Mouse (Mus musculus) spleen, embryonic (tissue): ENCODE data around the gene Ina.

Experiments used
- CTCF ChIA-PET: fragments of 350-600 bp; sonication (Branson Sonifier 250); formaldehyde crosslinking; loops from one replicate; lab custom pipeline; 2022; lab: Charles Lee

Ina gene

DNA sequence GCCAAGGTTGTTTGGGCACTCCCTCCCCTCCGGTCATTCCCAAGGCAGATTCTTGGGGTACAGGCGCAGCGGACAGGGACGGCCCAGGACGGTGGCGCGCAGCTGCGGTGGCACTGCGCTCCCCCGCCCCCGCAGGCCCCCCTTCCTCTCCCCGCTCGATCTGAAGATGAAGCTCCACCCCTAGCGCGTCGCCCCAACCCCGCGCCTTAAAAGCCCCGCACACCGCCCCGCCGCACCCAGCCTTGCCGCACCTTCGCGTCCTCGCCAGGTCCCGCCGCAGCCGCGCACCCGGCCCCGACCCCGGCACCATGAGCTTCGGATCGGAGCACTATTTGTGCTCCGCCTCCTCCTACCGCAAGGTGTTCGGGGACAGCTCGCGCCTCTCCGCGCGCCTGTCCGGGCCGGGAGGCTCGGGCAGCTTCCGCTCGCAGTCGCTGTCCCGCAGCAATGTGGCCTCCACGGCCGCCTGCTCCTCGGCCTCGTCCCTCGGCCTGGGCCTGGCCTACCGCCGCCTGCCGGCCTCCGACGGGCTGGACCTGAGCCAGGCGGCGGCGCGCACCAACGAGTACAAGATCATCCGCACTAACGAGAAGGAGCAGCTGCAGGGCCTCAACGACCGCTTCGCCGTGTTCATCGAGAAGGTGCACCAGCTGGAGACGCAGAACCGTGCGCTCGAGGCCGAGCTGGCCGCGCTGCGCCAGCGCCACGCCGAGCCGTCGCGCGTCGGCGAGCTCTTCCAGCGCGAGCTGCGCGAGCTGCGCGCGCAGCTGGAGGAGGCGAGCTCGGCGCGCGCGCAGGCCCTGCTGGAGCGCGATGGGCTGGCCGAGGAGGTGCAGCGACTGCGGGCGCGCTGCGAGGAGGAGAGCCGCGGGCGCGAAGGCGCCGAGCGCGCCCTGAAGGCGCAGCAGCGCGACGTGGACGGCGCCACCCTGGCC is at the start of gene Ina, which contains the start of gene Nt5c2:
Ina (plus strand) TSS at position 252 of the 935 bp plus-strand sequence.
Nt5c2 (minus strand) TSS at position 707 of the 935 bp plus-strand sequence.
- CTCF ChIA-PET = no interaction called here

DNA sequence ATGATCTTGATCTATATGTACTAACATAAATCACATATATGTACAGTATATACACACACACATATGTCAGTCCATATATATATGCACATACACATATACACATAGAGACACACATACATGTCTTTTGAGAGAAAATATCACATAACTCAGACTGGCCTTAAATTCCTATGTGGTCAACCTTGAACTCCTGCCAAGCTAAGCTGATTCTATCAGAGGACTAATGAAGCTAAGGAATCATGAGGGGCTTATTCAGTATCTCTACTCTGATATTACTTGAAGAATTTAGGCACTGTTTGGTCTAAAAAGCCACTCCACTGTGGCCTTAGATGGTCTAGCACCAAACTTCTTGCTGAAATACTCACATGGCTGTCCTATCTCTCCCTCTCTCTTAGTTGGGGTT is 49.0 kb upstream of the Ina start:
- CTCF ChIA-PET = no interaction called here

DNA sequence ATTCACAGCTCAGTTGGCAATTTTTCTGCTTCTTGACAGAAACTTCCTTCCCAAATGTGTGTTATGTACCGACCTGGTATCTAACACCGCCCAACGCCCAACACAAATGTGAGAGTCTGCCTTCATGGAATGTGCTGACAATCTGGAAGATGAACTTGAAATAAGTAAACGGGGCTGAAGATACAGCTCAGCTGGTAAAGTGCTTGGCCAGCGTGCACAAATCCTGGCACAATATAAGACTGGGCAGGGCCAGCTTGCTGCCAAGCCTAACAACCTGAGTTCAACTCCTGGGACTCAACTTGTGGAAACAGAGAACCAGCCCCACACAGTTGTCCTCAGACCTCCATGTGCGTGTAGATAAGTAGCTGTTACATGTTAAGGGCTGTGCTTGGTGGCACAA is 48.2 kb upstream of the Ina start:
- CTCF ChIA-PET = no interaction called here

DNA sequence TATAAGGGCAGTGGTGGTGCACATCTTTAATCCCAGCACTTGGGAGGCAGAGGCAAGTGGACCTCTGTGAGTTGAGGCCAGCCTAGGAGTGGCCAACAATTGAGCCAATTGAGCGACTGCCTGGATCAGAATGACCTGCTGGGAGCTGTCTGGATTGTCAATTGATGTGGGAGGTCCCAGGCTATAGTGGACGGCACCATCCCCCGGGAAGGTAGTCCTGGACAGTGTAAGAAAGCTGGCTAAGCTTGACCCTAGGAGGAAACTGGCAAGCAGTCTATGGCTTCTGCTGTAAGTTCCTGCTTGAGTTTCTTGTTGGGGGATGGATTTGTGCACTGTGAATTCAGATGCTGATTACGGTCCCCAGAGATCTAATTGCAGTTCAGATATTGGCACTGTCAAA is 46.6 kb upstream of the Ina start:
- CTCF ChIA-PET = no interaction called here

DNA sequence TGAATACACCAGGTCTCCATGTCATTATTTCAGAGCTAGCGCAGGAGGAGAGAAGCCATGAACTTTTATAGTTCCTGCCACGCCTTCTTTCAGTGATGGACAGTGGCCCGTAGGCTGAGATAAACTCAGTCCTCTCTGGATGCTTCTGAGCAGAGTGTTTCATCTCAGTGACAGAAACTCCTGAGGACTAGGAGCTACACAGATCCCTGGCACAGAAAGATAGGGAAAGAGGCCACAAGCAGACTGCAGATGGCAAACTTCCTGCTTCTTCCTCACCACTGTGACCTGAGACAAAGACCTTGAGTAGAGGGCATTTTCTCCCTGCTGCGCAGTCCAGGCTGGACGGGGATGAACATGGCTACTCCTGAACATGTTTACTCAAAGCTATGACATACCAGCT is 45.7 kb upstream of the Ina start:
- CTCF ChIA-PET = no interaction called here

DNA sequence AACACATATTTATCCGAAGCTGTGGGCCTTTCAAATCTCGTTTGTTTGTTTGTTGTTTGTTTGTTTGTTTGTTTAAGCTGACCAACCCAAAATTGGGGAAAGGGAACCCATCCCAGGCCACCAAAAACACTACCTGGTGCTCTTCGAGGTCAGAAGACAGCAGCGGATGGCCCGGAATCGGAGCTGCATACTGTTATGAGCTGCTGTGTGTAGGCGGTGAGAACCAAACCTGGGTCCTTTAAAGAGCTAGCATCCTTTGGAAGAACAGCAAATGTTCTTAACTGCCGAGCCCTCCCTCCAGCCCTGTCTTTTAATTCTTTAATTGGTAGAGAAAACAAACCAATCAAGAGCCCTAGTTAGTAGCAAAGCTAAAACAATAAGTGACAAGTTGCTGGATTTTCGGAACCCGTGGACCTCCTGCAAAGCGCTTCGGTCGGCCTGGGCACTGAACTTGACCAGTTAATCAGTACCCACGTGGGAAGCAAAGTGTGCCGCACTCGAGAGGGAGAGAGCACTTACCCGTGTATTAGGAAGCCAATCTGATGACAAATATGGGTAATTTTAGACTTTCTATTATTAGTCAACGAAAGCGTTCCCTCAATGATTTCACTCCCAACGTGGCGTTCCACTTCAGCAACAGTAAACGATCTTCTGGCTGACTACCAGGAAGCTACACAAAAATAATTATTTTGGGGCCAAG is 45.1 kb upstream of the Ina start:
- CTCF ChIA-PET = no interaction called here

DNA sequence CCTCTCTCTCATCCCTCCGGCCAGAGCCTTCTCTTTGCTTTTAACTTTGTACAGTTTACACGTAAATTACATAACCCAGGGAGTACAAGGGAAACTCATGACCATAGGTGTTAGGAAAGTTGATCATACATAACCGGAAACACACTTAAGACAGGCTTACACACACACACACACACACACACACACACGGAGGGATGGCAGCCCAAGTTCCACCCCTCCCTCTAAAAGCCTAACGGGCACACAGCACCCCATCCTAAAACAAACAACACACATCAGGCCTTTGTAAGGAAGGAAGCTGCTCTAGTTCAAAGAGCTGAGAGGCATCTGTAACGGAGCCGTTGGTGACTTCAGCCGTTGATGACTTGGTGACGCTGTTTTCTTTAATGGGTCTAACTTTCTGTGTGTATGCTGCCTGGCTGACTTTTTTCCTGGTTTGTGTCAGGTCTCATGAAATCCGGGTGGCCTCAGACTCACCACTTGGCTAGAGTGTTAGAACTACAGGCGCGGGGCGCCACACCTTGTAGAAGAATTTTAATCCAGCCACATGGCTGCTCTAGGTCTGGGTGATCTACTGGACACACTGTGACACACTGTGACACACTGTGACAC is 44.3 kb upstream of the Ina start:
- CTCF ChIA-PET = no interaction called here

DNA sequence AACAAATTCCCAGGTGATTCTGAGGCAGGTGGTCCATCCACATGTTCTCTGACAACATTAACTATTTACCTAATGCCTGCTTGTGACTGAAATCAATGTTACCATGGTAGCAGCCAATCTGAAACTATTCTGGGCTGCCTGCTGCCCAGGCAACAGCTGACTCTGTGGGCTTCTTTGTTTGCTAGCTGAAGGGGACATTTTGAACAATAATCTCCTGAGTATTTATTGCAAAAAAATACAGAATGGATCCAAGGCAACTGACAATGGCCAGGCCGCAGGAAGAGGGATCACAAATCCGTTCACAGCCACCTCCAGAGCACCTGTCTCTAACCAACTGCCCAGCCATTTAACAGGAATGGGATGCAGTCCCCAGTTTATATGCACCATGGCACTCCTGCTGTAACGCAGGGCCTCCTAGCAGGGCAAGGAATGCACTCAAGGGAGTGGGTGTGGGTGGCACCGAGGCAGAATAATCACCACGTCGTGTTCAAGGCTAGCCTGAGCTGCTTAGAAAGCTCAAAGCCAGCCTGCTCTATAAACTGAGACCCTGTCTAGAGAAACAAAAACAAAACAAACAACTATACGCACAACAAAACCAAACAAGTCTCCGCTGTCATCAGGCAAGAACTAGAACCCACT is 43.3 kb upstream of the Ina start:
- CTCF ChIA-PET = interaction anchor here (0.7 kb wide), 1 partner anchor 9 kb away, joined by 11 read pairs; no protein-coding TSS in a partner anchor

DNA sequence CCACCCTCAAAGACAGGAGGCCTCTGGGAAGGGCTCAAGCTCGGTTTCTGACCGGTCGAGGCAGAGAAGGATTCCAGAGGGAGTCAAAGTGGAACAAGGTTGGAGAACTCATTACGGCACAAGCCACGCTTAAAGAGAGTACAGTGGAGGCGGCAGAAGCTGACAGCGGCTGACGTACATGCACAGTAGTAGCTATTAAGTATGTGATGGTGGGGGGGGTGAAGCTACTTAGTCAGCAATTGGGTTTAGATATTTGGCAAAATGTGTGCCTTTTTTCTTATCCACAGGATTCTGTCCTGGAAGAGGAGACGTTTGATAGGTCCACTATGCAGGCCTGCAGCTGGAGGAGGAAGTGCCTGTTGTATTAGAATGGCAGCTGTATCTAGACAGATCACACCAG is 42.8 kb upstream of the Ina start:
- CTCF ChIA-PET = no interaction called here

DNA sequence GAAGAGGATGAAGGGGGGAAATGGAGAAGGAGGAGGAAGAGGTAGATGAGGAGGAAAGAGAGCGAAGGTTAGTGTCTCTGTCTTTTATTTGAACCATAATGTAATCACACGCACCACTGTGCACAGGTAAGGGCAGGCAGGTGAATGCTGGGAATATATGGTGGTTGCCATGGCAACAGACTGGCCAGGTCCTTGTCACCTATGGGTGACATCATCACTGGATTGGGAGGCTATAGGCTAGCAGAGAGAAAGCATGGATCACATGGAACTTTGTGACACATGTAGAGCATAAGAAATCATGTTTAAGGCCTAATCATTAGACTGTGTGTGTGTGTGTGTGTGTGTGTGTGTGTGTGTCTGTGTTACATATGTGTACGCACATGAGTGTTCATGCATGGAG is 42.3 kb upstream of the Ina start:
- CTCF ChIA-PET = no interaction called here

DNA sequence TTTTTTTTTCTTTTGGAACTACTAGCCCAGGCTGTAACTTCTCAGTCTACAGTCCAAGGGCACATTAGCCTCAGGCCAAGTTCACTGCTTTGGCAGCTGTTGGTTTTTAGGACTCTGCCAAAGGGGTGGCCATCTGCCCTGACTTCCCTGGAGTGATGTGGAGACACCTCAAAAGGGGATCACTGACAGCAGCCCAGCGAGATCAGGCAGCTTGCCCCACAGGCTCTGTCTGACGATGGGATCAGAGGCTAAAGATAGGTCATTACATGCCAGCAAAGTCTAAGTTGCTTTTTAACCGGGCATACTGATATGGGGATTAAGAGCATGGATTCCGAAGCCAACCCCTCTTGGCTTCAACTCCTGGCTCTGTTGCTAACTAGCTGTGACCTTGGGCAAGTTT is 38.9 kb upstream of the Ina start:
- CTCF ChIA-PET = no interaction called here

DNA sequence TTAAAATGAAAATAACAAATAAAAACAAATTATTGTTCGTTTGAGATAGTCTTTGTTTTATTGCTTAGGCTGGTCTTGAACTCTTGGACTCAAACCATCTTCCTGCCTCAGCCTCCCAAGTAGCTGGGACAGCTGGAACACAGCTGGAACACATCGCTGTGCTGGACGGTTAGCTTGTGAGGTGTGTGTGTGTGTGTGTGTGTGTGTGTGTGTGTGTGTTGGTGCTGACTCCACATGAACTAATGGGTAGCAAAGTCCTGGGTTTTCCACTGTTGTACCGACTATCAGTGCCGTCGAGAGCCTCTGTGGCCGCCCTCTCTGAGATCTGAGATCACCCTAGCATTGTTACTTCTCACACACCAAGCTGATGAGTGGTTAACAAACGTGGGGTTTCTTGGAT is 38.5 kb upstream of the Ina start:
- CTCF ChIA-PET = no interaction called here

DNA sequence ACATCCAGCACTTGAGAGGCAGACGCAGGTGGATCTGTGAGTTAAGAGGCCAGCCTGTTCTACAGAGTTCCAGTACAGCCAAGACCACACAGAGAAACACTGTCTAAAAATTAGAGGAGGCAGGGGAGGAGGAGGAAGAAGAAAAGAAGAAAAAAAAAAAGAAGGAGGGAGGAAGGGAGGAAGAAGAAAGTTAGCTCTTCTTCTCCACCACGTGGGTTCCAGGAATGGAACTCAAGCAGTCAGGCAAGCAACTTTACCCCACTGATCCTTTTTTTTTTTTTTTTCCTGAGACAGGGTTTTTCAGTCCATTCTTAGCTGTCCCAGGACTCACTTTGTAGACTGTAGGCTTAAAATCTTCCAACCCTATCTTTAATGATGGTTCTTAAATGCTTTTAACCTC is 37.8 kb upstream of the Ina start:
- CTCF ChIA-PET = interaction anchor here (0.6 to 0.9 kb wide), 2 partner anchors 10 to 15 kb away, joined by 6 to 10 read pairs; no protein-coding TSS in a partner anchor

DNA sequence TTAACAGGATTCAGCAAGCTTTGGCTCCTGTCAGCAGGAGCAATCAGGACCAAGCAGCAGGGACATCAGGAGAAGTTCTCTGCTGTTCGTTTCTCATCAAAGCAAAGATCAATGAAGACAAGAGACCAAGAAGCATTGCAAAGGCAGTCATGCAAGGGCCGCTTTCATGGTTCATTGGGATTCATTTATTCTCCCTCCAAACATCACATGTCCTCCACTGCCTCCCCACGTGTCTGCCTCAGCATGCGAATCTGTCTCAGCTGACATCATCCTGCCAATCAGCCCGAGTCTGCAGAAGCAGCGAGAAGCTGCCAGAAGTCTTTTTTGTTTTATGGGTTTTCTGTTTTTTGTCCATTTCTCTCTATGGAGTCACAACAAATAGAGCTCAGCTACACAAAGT is 37.0 kb upstream of the Ina start:
- CTCF ChIA-PET = interaction anchor here (0.7 kb wide), 1 partner anchor 96 kb away, joined by 3 read pairs; no protein-coding TSS in a partner anchor

DNA sequence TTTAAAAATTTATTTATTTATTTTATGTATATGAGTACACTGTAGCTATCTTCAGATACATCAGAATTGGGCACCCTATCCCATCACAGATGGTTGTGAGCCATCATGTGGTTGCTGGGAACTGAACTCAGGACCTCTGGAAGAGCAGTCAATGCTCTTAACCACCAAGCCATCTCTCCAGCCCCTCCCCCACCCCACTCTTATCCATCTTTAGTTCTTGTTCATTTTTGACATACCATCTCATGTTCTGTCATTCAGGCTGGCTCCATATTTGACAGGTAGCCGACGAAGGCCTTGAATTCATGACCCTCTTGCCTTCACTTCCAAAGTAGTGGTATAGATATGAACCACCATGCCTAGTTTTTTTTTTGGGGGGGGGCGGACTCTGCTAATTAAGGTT is 36.4 kb upstream of the Ina start:
- CTCF ChIA-PET = interaction anchor here (0.7 kb wide), 1 partner anchor 96 kb away, joined by 3 read pairs; no protein-coding TSS in a partner anchor

DNA sequence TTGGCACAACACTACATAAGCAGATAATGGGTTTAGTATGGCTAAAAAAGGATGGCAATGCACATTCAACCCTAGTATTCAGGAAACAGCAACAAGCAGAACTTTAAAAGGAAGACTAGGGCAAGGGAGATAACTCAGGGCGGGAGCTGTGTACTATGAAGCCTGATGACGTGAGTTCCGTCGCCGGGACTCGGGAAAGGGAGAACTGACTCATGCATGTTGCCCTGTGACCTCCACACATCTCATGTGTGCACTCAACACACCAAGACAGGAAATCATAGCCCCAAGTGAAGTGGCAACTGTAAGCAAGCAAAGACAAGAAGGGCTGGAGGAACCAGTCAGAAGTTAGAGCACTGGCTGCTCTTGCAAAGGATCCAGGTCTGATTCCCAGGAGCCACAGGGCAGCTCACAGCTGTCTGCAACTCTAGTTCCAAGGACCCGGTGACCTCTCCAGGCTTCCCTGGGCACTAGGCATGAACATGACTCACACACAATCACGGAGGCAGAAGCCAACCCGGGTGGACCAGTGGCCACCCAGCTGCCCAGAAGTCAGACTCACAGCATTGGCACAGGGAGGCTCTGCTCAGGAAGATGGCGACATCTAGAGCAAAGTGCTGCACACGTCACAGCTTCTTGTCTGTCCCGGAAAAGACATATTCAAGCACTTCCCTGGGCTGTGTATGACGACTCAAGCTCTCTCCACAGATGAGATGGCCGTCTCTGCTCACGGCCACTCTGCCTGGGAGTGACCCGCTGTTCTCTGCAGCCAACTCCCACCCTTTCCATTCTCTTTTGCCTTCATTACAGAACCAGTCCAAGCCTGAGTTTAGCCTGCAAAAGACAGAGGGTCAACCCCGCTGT is 35.3 kb upstream of the Ina start:
- CTCF ChIA-PET = no interaction called here

DNA sequence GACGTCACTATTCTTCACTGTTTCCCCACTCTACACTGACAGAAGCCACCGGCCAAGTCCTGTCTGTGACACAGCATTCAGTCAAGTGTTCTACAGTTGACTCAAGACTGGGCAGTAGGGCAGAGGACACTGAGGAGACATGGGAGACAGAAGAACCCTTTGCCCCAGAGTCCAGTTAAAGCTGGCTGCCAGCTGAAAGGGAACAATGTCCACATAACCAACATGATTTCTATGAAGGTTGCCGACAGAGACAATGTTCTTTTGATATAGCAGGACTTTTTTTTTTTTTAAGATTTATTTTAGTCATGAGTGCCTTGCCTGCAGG is 34.8 kb upstream of the Ina start:
- CTCF ChIA-PET = interaction anchor here (0.5 kb wide), 1 partner anchor 46 kb away, joined by 3 read pairs; no protein-coding TSS in a partner anchor

DNA sequence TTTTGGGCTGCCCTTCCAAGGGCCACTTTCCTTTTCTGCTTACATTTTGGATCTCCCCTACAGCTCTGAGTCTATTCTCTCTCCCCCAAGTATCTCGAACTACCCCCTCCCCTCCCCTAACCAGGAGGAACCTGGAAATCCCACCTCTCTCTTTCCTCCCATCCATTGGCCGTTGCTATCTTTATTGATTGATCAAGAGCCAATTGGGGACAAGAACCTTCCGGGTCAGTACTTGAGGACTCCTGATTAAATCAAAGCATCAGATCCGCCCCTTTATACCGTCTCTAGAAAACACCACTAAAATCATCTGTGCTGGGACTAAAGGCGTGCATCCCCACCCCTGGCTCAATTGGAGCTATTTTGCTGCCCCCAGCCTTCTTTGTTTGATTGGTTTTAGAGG is 33.0 kb upstream of the Ina start:
- CTCF ChIA-PET = no interaction called here

DNA sequence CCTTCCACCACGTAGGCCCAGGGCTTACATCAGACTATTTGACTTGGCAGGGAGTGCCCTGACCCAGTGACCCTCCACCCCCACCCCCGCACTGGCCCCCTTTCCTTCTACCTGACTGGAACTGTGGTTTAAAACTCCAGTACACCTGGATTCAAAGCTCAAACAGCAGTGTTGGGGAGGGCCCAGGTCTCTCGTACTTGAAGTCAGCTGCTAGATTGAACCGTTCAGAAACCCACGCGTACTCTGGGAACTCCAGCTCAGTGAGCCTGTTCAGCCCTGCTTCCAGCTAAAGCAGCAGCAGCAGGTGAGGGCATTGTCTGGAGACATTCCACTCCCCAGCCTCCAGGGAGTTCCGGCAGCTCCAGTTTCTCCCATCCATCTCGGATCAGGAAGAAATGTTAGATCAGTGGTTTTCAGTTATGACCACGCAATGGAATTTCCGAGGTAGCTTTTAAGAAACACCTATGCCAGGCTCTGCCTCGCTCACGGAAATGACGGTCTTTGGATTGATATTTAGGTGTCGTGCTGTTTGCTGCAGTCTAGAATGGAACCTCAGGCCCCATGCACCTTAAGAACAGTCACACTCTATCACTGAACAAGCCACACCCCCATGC is 31.0 kb upstream of the Ina start:
- CTCF ChIA-PET = interaction anchor here (0.7 kb wide), 1 partner anchor 9 kb away, joined by 5 read pairs; no protein-coding TSS in a partner anchor

DNA sequence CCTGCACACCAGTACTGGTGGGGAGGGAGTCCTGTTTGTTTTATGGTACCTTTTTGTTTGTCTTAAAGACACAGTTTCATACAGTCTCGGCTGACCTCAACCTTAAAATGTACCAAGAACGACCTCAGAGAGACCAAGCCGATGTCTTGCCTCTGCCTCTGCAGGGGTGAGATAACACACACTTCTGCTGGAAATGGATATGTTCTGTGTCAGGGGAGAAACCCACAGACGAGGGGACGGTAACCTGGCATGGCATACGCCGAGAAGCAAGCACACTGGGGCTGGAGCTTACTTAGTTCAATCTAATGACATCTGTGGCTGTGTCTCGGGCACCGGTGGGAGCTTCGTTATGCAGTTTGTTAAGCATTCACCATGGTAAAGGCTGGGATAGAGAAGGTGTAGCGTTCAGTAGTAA is 30.5 kb upstream of the Ina start:
- CTCF ChIA-PET = interaction anchor here (0.7 kb wide), 1 partner anchor 8 kb away, joined by 5 read pairs; no protein-coding TSS in a partner anchor
